Comparison of ENCODE assay signal across 19 mouse cellular contexts in the genomic region with DNA sequence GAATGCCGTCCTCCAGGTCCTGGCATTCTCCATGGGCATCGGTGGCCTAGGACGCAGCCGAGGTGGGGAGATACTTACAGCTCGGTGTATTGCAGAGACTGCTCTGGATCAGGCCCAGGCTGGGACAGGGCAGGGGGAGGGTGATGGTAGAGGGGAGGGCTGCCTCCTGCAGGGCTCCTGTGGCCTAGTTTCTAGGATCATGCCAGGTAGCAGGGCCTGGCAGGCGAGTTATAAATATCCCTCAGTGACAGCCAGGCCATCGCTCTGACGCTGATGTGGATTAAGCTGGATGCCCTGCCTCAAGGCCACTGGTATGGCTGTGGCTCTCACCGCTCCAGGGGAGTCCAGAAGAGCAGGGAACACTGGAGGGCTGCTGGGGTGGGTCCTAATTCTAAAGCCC.
DNase-seq lines count a peak whose midpoint lies in the region; ATAC-seq lines count a peak whose summit lies in the region.
"Had no signal": no experiment of that assay in that cellular context is flagged by ENCODE, and none has a peak within 500 bp of the region (broad histone marks: within the 10 kb centered on the region; RNA-seq: fewer than 3 reads in every experiment).

No protein-coding gene starts in this region.

- peak; percentile 12 for DNase-seq in cerebellum, adult 9-11 months
- DNase-seq in cerebellum, adult 8-10 months, result no peak
- DNase-seq in retina, adult 2 months (ENCODE audit: low read depth, low spot score), result peak; percentile 87
- DNase-seq in retina, embryonic 14.5 days (ENCODE audit: low spot score), result no peak
- DNase-seq in heart, postnatal 25 days (ENCODE audit: low spot score), result peak; percentile 16
- no peak for DNase-seq in thymus, postnatal 0 days (ENCODE audit: low spot score)
- DNase-seq in hindbrain, embryonic 14.5 days (ENCODE audit: low spot score), result no peak
- DNase-seq: B cell, adult 2 months; kidney, adult 11 months; layer of hippocampus, postnatal 36 days; left cerebral cortex, postnatal 4 days had no signal

- no peak overlapping the region for H3K9ac ChIP-seq in hindbrain, embryonic 14.5 days
- H3K9ac ChIP-seq: forebrain, embryonic 13.5 days; heart, embryonic 15.5 days; lung, embryonic 15.5 days; midbrain, embryonic 12.5 days; neural tube, embryonic 13.5 days had no signal

- H3K36me3 ChIP-seq in hindbrain, embryonic 14.5 days (replicated peaks; ENCODE audit: control insufficient read depth, insufficient read depth), result no peaks in the 10 kb centered on the region
- H3K36me3 ChIP-seq: heart, embryonic 15.5 days; lung, embryonic 15.5 days; midbrain, embryonic 12.5 days; neural tube, embryonic 13.5 days had no signal

- ATAC-seq in hindbrain, embryonic 14.5 days (ENCODE audit: low FRiP score), result no peak
- ATAC-seq: forebrain, embryonic 13.5 days; hindbrain, embryonic 16.5 days had no signal

- no peaks in the 10 kb centered on the region for H3K4me1 ChIP-seq in hindbrain, embryonic 14.5 days (replicated peaks; ENCODE audit: control insufficient read depth, insufficient read depth, low read length)
- H3K4me1 ChIP-seq: forebrain, embryonic 13.5 days; heart, embryonic 15.5 days; lung, embryonic 15.5 days; midbrain, embryonic 12.5 days had no signal

- no peak overlapping the region for H3K4me2 ChIP-seq in hindbrain, embryonic 14.5 days (replicated peaks)
- H3K4me2 ChIP-seq: forebrain, embryonic 13.5 days; heart, embryonic 15.5 days; liver, embryonic 11.5 days; lung, embryonic 15.5 days; midbrain, embryonic 12.5 days; neural tube, embryonic 13.5 days had no signal

- H3K27me3 ChIP-seq in hindbrain, embryonic 14.5 days (ENCODE audit: control insufficient read depth, insufficient read depth, low read length), result no peaks in the 10 kb centered on the region
- H3K27me3 ChIP-seq: forebrain, embryonic 13.5 days; heart, embryonic 15.5 days; lung, embryonic 15.5 days; midbrain, embryonic 12.5 days; neural tube, embryonic 13.5 days had no signal

- no peak overlapping the region for H3K4me3 ChIP-seq in hindbrain, embryonic 14.5 days (replicated peaks; ENCODE audit: low read length)
- H3K4me3 ChIP-seq: forebrain, embryonic 13.5 days; heart, embryonic 15.5 days; lung, embryonic 15.5 days; midbrain, embryonic 12.5 days; neural tube, embryonic 13.5 days had no signal

- H3K9me3 ChIP-seq in hindbrain, embryonic 14.5 days (ENCODE audit: control insufficient read depth, low read length), result no peaks in the 10 kb centered on the region
- H3K9me3 ChIP-seq: forebrain, embryonic 13.5 days; heart, embryonic 15.5 days; lung, embryonic 15.5 days; midbrain, embryonic 12.5 days; neural tube, embryonic 13.5 days had no signal

- WGBS in hindbrain, embryonic 14.5 days, result 84% methylated on average over 9 of the region's 9 CpGs

- intact Hi-C loops in heart, postnatal 25 days (cut with DNase I), result no loop called here

- H3K27ac ChIP-seq in hindbrain, embryonic 14.5 days, result no peak overlapping the region
- H3K27ac ChIP-seq: forebrain, embryonic 13.5 days; heart, embryonic 15.5 days; kidney, postnatal 0 days; lung, embryonic 15.5 days; midbrain, embryonic 12.5 days; neural tube, embryonic 13.5 days had no signal

Comparison
In these comparisons a context has a peak if more than half of its experiments do, and no peak if none do; other contexts are left out.
1. DNase-seq: peak in cerebellum, adult 9-11 months (single experiment), retina, adult 2 months (single experiment) and heart, postnatal 25 days (single experiment); none in cerebellum, adult 8-10 months (single experiment), retina, embryonic 14.5 days (single experiment), thymus, postnatal 0 days (single experiment) and hindbrain, embryonic 14.5 days (single experiment).